Comparison of ENCODE assay signal across 9 mouse cellular contexts in genomic region chr11:22671791-22672490, GRCm38 (mm10).
DNase-seq lines count a peak whose midpoint lies in the region; ATAC-seq lines count a peak whose summit lies in the region.
"Had no signal": no experiment of that assay in that cellular context is flagged by ENCODE, and none has a peak within 500 bp of the region (broad histone marks: within the 10 kb centered on the region; RNA-seq: fewer than 3 reads in every experiment).

No protein-coding gene starts in this region.

- H3K27ac ChIP-seq in kidney, embryonic 14.5 days (ENCODE audit: low read depth, low read length) = 0 out of 2 replicates have a peak overlapping the region, but pooled peaks have one; percentile 47
- H3K27ac ChIP-seq in hindbrain, embryonic 15.5 days (replicated peaks) = peak overlapping the region; percentile 70
- H3K27ac ChIP-seq in midbrain, embryonic 14.5 days (replicated peaks; ENCODE audit: low read depth, low read length) = peak overlapping the region; percentile 77

- WGBS in kidney, embryonic 14.5 days = 46% methylated on average over 5 of the region's 5 CpGs
- WGBS in hindbrain, embryonic 15.5 days = 21% methylated on average over 5 of the region's 5 CpGs
- WGBS in midbrain, embryonic 14.5 days = 25% methylated on average over 5 of the region's 5 CpGs

- no peak for DNase-seq in kidney, adult 9 months
- DNase-seq in cerebellum, adult 9-11 months = peak; percentile 61
- DNase-seq in midbrain, embryonic 14.5 days = peak; percentile 76
- no peak for DNase-seq in urinary bladder, adult 2 months (ENCODE audit: low spot score)
- no peak for DNase-seq in kidney, postnatal 36 days
- no peak for DNase-seq in yolk sac, embryonic 10.5 days (ENCODE audit: low spot score)

- H3K9me3 ChIP-seq in kidney, embryonic 14.5 days (ENCODE audit: control insufficient read depth, low read length) = no peaks in the 10 kb centered on the region
- H3K9me3 ChIP-seq in hindbrain, embryonic 15.5 days = no peaks in the 10 kb centered on the region
- H3K9me3 ChIP-seq in midbrain, embryonic 14.5 days (ENCODE audit: control insufficient read depth, low read length) = no peaks in the 10 kb centered on the region
- H3K9me3 ChIP-seq: G1E had no signal

- ATAC-seq in kidney, embryonic 14.5 days (ENCODE audit: low FRiP score, low TSS enrichment) = peak; percentile 78; the same call in 1 of the 2 replicates
- ATAC-seq in hindbrain, embryonic 15.5 days (ENCODE audit: low FRiP score, low read depth) = peak; percentile 94
- ATAC-seq in midbrain, embryonic 14.5 days (ENCODE audit: low FRiP score, low TSS enrichment) = peak; percentile 89

- no peak overlapping the region for H3K9ac ChIP-seq in kidney, embryonic 14.5 days (ENCODE audit: low read depth, low read length)
- H3K9ac ChIP-seq in hindbrain, embryonic 15.5 days = no peak overlapping the region
- H3K9ac ChIP-seq in midbrain, embryonic 14.5 days (replicated peaks; ENCODE audit: low read length) = no peak overlapping the region

- no peak overlapping the region for H3K4me3 ChIP-seq in kidney, embryonic 14.5 days (ENCODE audit: low read length)
- no peak overlapping the region for H3K4me3 ChIP-seq in hindbrain, embryonic 15.5 days
- H3K4me3 ChIP-seq in midbrain, embryonic 14.5 days (replicated peaks; ENCODE audit: low read depth, low read length) = no peak overlapping the region

- no peaks in the 10 kb centered on the region for H3K27me3 ChIP-seq in kidney, embryonic 14.5 days (ENCODE audit: control insufficient read depth, insufficient read depth, low read length)
- no peaks in the 10 kb centered on the region for H3K27me3 ChIP-seq in hindbrain, embryonic 15.5 days
- H3K27me3 ChIP-seq in midbrain, embryonic 14.5 days (ENCODE audit: control insufficient read depth, insufficient read depth, low read length) = no peaks in the 10 kb centered on the region

- H3K4me2 ChIP-seq in kidney, embryonic 14.5 days (replicated peaks; ENCODE audit: low read depth, low read length) = no peak overlapping the region
- no peak overlapping the region for H3K4me2 ChIP-seq in hindbrain, embryonic 15.5 days
- H3K4me2 ChIP-seq in midbrain, embryonic 14.5 days (ENCODE audit: low read length) = no peak overlapping the region

- H3K36me3 ChIP-seq in kidney, embryonic 14.5 days (ENCODE audit: control insufficient read depth, insufficient read depth, low read length) = no peaks in the 10 kb centered on the region
- H3K36me3 ChIP-seq in hindbrain, embryonic 15.5 days = no peaks in the 10 kb centered on the region
- no peaks in the 10 kb centered on the region for H3K36me3 ChIP-seq in midbrain, embryonic 14.5 days (ENCODE audit: control insufficient read depth, insufficient read depth, low read length)
- H3K36me3 ChIP-seq: G1E had no signal

- 0 out of 2 replicates have a peak, but pooled peaks cover 4% of the 10 kb centered on the region for H3K4me1 ChIP-seq in kidney, embryonic 14.5 days (ENCODE audit: control insufficient read depth, insufficient read depth, low read length)
- H3K4me1 ChIP-seq in hindbrain, embryonic 15.5 days (replicated peaks) = peaks cover 13% of the 10 kb centered on the region
- H3K4me1 ChIP-seq in midbrain, embryonic 14.5 days (ENCODE audit: control insufficient read depth, insufficient read depth, low read length) = peaks cover 13% of the 10 kb centered on the region

Comparison
In these comparisons a context has a peak if more than half of its experiments do, and no peak if none do; other contexts are left out.
1. DNase-seq: peak in cerebellum, adult 9-11 months (single experiment) and midbrain, embryonic 14.5 days (single experiment); none in kidney, adult 9 months (single experiment), urinary bladder, adult 2 months (single experiment), kidney, postnatal 36 days (0 of 2) and yolk sac, embryonic 10.5 days (single experiment).
2. Peak in every context shown above with its lines, with median percentiles within 50 percentile points of each other: ATAC-seq and H3K27ac ChIP-seq.